Mouse (Mus musculus): Measurements from ENCODE around the gene Bach2. TPM values are rescaled to one million over a fixed set of nuclear protein-coding genes. Genes with fewer than 3 reads are reported as not detected.

Bach2 gene
- polyA plus RNA-seq, 1 experiment: 14.1 TPM

DNA sequence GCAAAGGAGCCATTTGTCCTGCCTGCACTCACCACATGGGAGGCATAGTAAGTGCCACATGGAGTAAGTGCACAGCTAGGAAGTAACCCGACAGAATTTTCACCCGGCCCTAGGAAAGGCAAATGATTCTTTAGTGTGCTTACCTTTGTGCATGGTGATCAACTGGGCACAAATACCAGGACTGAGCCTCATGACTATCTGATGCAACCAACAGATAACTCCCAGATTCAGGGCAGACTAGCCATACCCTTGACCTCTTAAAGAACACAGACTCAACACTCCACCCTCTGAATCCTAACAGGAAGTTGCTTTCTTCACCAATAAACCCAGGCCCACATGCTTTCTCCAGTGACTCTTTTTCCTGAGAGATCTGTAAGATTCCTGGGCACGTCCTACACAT is 332.8 kb downstream of the Bach2 start:
- H3K36me3 ChIP-seq (ENCODE audit: control insufficient read depth, insufficient read depth, low read length): peaks cover 4% of the 10 kb centered on the region; the same call in 1 of the 2 replicates
- H3K27ac ChIP-seq (ENCODE audit: insufficient read depth, low read length): 0 out of 2 replicates have a peak overlapping the region, but pooled peaks have one; percentile 10
- TF ChIP-seq CTCF (IDR thresholded peaks at IDR 0.05; ENCODE audit: extremely low read depth, insufficient read depth, insufficient read length, insufficient replicate concordance) (no peak), POLR2A (IDR thresholded peaks at IDR 0.05; ENCODE audit: low read depth, low read length) (no peak)
- WGBS: 68% methylated on average over 3 of the region's 3 CpGs
- H3K4me1 ChIP-seq (ENCODE audit: control insufficient read depth, insufficient read depth, insufficient read length): peaks cover 2% of the 10 kb centered on the region; the same call in 1 of the 2 replicates
- H3K4me3 ChIP-seq (ENCODE audit: extremely low read depth, insufficient read depth, insufficient read length): no peak overlapping the region
- no peak for DNase-seq (ENCODE audit: low read depth in 1 of 2, low spot score in 2 of 2)
- H3K27me3 ChIP-seq (ENCODE audit: control insufficient read depth, insufficient read depth, low read length): no peaks in the 10 kb centered on the region

- Histone ChIP-seq H3K4me3 (ENCODE audit: extremely low read depth, insufficient read depth, insufficient read length) (no peak overlapping the region), H3K27me3 (ENCODE audit: control insufficient read depth, insufficient read depth, low read length) (no peaks in the 10 kb centered on the region), H3K27ac (ENCODE audit: insufficient read depth, low read length) (no peak overlapping the region), H3K36me3 (ENCODE audit: control insufficient read depth, insufficient read depth, low read length) (peaks cover 9% of the 10 kb centered on the region), H3K4me1 (ENCODE audit: control insufficient read depth, insufficient read depth, insufficient read length) (peaks cover 2% of the 10 kb centered on the region; the same call in 1 of the 2 replicates)
- DNase-seq (ENCODE audit: low read depth in 1 of 2, low spot score in 2 of 2): peak; percentile 44 to 45
- TF ChIP-seq POLR2A (IDR thresholded peaks at IDR 0.05; ENCODE audit: low read depth, low read length) (no peak), CTCF (IDR thresholded peaks at IDR 0.05; ENCODE audit: extremely low read depth, insufficient read depth, insufficient read length, insufficient replicate concordance) (peak; percentile 8; the same call in 1 of the 2 replicates)
- 70% methylated on average over 1 of the region's 1 CpGs for WGBS
Measured at GRCm38 (mm10) chr4:32572118-32572517, 333.5 kb downstream of the Bach2 start.

DNA sequence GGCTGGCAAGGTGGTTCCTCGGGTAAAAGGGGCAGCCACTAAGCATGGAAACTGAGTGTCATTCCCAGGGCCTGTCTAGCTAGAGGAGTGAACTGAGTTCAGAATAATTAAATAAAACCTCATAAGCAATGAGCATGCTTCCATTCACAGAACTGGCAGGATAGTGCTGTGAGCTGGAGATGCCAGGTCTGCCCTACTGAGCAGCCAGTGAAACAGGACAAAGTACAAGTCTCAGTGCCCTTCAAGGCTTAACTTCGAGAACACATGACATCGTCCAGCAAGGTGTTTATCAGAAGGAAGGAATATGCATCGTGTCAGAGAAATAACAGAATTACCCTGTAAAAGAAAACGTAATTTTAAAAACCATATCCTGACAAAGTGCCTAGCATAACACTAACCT is 335.0 kb downstream of the Bach2 start:
- 80% methylated on average over 5 of the region's 5 CpGs for WGBS
- H3K27me3 ChIP-seq (ENCODE audit: control insufficient read depth, insufficient read depth, low read length): no peaks in the 10 kb centered on the region
- DNase-seq (ENCODE audit: low read depth in 1 of 2, low spot score in 2 of 2): no peak
- no peak overlapping the region for H3K4me3 ChIP-seq (ENCODE audit: extremely low read depth, insufficient read depth, insufficient read length)
- H3K27ac ChIP-seq (ENCODE audit: insufficient read depth, low read length): no peak overlapping the region
- H3K4me1 ChIP-seq (ENCODE audit: control insufficient read depth, insufficient read depth, insufficient read length): peaks cover 2% of the 10 kb centered on the region; the same call in 1 of the 2 replicates
- H3K36me3 ChIP-seq (ENCODE audit: control insufficient read depth, insufficient read depth, low read length): peaks cover 12% of the 10 kb centered on the region
- no peak for TF ChIP-seq POLR2A (IDR thresholded peaks at IDR 0.05; ENCODE audit: low read depth, low read length)
- no peak for TF ChIP-seq CTCF (IDR thresholded peaks at IDR 0.05; ENCODE audit: extremely low read depth, insufficient read depth, insufficient read length, insufficient replicate concordance)

DNA sequence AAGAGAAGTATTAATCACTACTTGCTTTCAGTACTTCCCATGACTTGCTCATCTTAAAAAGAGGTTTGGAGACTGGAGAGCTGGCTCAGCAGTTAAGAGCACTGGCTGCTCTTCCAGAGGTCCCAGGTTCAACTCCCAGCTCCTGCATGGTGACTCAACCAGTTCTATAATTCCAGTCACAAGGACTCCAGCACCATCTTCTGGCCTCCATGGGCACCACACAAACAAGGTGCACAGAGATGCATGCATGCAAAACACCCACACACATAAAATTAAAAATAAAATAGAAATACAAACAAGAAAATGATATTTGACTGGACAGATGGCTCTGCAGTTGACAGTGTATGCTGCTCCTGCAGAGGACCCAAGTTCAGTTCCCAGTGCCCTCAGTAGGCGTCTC is 336.0 kb downstream of the Bach2 start:
- WGBS: 71% methylated on average over 1 of the region's 1 CpGs
- DNase-seq (ENCODE audit: low read depth in 1 of 2, low spot score in 2 of 2): no peak
- Histone ChIP-seq H3K27me3 (ENCODE audit: control insufficient read depth, insufficient read depth, low read length) (no peaks in the 10 kb centered on the region), H3K4me3 (ENCODE audit: extremely low read depth, insufficient read depth, insufficient read length) (no peak overlapping the region), H3K36me3 (ENCODE audit: control insufficient read depth, insufficient read depth, low read length) (peaks cover 13% of the 10 kb centered on the region), H3K27ac (ENCODE audit: insufficient read depth, low read length) (no peak overlapping the region), H3K4me1 (ENCODE audit: control insufficient read depth, insufficient read depth, insufficient read length) (peaks cover 2% of the 10 kb centered on the region; the same call in 1 of the 2 replicates)
- TF ChIP-seq POLR2A (IDR thresholded peaks at IDR 0.05; ENCODE audit: low read depth, low read length) (no peak), CTCF (IDR thresholded peaks at IDR 0.05; ENCODE audit: extremely low read depth, insufficient read depth, insufficient read length, insufficient replicate concordance) (no peak)

DNA sequence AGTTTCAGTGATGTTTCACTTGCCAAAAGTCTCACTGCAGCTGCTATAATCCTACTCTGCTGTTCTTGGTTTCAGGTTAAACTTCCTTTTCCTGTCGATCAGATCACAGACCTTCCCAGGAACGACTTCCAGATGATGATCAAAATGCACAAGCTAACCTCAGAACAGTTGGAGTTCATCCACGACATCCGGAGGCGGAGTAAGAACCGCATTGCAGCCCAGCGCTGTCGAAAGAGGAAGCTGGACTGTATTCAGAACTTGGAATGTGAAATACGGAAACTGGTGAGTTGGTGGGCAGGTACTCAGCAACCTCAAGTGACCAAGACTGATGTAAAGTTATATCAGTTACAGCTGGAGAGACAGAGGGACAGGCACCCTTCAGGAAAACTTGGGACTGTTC is 336.6 kb downstream of the Bach2 start:
- H3K4me1 ChIP-seq (ENCODE audit: control insufficient read depth, insufficient read depth, insufficient read length): no peaks in the 10 kb centered on the region; the same call in 1 of the 2 replicates
- no peaks in the 10 kb centered on the region for H3K27me3 ChIP-seq (ENCODE audit: control insufficient read depth, insufficient read depth, low read length)
- no peak overlapping the region for H3K4me3 ChIP-seq (ENCODE audit: extremely low read depth, insufficient read depth, insufficient read length)
- no peak overlapping the region for H3K27ac ChIP-seq (ENCODE audit: insufficient read depth, low read length)
- H3K36me3 ChIP-seq (ENCODE audit: control insufficient read depth, insufficient read depth, low read length): peaks cover 19% of the 10 kb centered on the region
- DNase-seq (ENCODE audit: low read depth in 1 of 2, low spot score in 2 of 2): peak in 1 of 2 experiments; percentile 29
- WGBS: 30% methylated on average over 9 of the region's 9 CpGs
- TF ChIP-seq POLR2A (IDR thresholded peaks at IDR 0.05; ENCODE audit: low read depth, low read length) (no peak), CTCF (IDR thresholded peaks at IDR 0.05; ENCODE audit: extremely low read depth, insufficient read depth, insufficient read length, insufficient replicate concordance) (no peak)

DNA sequence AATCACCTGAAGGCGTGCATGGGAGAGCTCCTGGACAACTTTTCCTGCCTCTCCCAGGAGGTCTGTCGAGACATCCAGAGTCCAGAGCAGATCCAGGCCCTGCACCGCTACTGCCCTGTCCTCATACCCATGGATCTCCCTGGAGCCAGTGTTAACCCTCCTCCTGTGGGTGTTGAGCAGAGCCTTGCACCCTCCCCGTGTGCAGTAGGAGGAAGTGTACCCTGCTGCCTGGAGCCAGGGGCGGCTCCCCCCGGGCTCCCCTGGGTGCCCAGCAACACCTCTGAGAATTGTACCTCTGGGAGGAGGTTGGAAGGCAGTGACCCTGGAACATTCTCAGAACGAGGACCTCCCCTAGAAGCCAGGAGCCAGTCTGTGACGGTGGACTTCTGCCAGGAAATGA is 341.2 kb downstream of the Bach2 start:
- WGBS: 41% methylated on average over 8 of the region's 8 CpGs

GRCm38 (mm10) chr4:32584181-32584580 is 345.6 kb downstream of the Bach2 start:
- H3K4me1 ChIP-seq (ENCODE audit: control insufficient read depth, insufficient read depth, insufficient read length): peaks cover 8% of the 10 kb centered on the region; the same call in 1 of the 2 replicates
- WGBS: 94% methylated on average over 6 of the region's 6 CpGs
- no peaks in the 10 kb centered on the region for H3K27me3 ChIP-seq (ENCODE audit: control insufficient read depth, insufficient read depth, low read length)
- peaks cover 13% of the 10 kb centered on the region for H3K36me3 ChIP-seq (ENCODE audit: control insufficient read depth, insufficient read depth, low read length)
- no peak overlapping the region for H3K4me3 ChIP-seq (ENCODE audit: extremely low read depth, insufficient read depth, insufficient read length)
- no peak overlapping the region for H3K27ac ChIP-seq (ENCODE audit: insufficient read depth, low read length)
- TF ChIP-seq CTCF (IDR thresholded peaks at IDR 0.05; ENCODE audit: extremely low read depth, insufficient read depth, insufficient read length, insufficient replicate concordance): no peak
- TF ChIP-seq POLR2A (IDR thresholded peaks at IDR 0.05; ENCODE audit: low read depth, low read length): no peak
- DNase-seq (ENCODE audit: low read depth in 1 of 2, low spot score in 2 of 2): no peak

More for the DNA sequence above, 341.2 kb downstream of the Bach2 start:
- H3K27ac ChIP-seq (ENCODE audit: insufficient read depth, low read length): no peak overlapping the region
- H3K36me3 ChIP-seq (ENCODE audit: control insufficient read depth, insufficient read depth, low read length): peaks cover 24% of the 10 kb centered on the region
- H3K27me3 ChIP-seq (ENCODE audit: control insufficient read depth, insufficient read depth, low read length): no peaks in the 10 kb centered on the region
- DNase-seq (ENCODE audit: low read depth in 1 of 2, low spot score in 2 of 2): no peak
- H3K4me1 ChIP-seq (ENCODE audit: control insufficient read depth, insufficient read depth, insufficient read length): no peaks in the 10 kb centered on the region
- no peak overlapping the region for H3K4me3 ChIP-seq (ENCODE audit: extremely low read depth, insufficient read depth, insufficient read length)
- no peak for TF ChIP-seq CTCF (IDR thresholded peaks at IDR 0.05; ENCODE audit: extremely low read depth, insufficient read depth, insufficient read length, insufficient replicate concordance)
- TF ChIP-seq POLR2A (IDR thresholded peaks at IDR 0.05; ENCODE audit: low read depth, low read length): no peak

All from spleen, adult 2 months (tissue).